Mouse (Mus musculus) c-Kit-negative CD71-positive TER-119-positive erythroid progenitor cells, embryonic 14.5 days (primary cell): Measurements from ENCODE around the gene 4930404N11Rik.

Experiments used
- DNase-seq: peaks from one replicate; pipeline ENCODE4 v3.0.0-alpha.2; 2013; ENCODE audit warnings: low read depth, low spot score

4930404N11Rik gene

GRCm38 (mm10) chr10:81365672-81366476 is at the start of gene 4930404N11Rik:
Gene 4930404N11Rik, minus strand, starts transcription at chr10:81365816.
- DNase-seq: no peak

- no peak for DNase-seq
Measured at GRCm38 (mm10) chr10:81415146-81415545, 49.5 kb upstream of the 4930404N11Rik start.

- no peak for DNase-seq
Measured at GRCm38 (mm10) chr10:81414682-81415081, 49.1 kb upstream of the 4930404N11Rik start.

DNA sequence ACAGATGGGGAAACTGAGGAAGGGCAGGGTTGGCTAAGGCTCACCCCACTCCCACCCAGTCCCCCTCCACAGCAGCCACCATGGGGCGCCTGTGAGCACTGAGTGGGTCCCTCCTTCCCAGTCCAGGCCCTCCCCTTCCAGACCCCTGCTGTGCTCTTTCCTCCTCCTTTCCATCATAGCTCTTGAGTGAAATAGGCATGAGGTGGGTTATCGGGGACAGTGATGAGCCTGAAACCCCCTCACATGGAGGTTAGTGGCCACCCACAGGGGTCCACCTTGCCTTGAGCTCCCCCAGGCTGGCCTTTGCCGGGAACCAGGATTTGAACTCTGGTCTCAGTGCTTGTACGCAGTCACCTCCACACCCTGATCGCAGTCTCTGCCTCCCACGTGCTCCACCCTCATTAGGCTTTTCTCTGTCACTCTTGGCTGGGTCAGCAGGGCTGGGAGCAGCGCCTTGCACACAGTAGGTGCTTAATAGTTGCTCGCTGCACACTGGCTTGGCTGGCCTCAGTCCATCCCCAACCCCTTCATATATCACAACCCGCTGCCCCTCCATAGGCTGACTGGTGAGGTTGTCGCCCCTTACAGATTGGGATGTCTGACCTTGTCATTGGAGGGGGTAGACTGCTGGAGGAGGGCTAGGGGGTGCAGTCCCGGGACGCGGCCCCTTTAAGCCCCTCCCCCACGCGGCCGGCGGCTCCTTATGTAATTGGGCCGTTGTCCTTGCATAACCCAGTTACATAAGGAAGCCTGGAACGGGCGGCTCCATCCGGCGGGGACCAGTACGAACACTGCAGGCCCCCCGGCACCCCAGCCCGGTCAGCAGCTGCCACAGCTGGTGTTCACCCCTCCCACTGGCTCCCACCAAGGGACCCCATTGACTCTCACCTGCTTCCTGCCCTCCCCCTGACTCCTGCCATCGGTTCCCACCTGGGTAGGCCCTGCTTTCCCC is 48.0 kb upstream of the 4930404N11Rik start:
- DNase-seq: no peak

- no peak for DNase-seq
Measured at GRCm38 (mm10) chr10:81412586-81413309, 47.1 kb upstream of the 4930404N11Rik start.

GRCm38 (mm10) chr10:81411471-81412400 is 46.1 kb upstream of the 4930404N11Rik start:
- no peak for DNase-seq

DNA sequence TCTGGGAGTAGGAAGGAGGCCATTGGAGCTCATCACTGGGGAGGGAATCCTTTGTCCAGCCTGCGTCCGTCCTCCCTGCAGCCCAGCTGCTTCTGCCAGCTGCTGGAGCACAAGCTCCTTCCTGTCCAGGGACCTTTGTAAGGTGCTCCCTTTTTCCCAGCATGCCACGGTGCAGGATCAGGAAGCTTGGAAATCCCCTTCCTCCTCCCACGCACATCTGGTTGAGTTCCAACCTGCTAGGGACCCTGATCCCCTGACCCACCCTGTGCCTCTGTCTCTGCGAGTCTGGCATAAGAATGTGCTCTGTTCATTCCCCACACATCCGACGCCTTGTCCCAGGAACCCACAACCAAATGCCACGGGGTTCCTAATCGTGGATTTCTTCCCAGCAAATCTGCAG is 45.4 kb upstream of the 4930404N11Rik start:
- DNase-seq: no peak

DNA sequence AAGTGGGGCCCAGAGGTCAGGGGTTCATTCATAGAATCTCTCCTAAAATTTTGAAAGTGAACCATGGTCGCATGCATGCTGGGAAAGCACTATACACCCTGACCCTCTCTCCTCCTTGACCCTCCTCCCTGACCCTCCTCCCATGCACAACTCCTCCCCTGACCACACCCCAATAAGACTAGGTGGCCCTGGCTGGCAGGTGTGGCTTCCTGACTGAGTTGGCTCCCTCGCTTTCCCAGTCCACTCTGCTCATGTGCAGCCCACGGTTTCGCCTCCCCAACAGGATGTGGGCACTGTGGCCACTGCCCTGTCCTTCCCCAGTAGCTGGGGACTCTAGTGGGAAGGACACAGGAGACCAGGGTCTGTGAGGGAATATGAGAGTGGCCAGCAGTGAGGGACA is 44.7 kb upstream of the 4930404N11Rik start:
- DNase-seq: no peak

DNA sequence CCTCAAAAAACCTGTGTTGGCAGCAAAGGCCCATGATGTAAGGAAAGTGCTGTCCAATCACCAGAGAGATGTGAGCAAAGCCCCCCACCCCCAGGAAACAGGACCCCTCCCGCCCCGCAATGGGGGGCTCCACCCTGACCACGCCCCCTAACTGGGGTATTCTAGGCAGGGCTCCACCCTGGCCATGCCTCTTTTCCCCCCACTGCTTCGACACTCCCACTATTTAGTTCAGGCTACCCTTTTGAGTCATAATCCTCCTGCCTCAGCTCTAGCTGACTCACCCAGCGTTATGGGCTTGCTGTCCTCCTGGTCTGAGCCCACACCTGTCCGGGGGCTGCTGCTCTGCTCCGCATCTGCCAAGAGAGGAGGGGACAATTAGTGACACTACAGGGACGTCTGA is 43.7 kb upstream of the 4930404N11Rik start:
- no peak for DNase-seq

GRCm38 (mm10) chr10:81408871-81409291 is 43.3 kb upstream of the 4930404N11Rik start:
- peak; percentile 41 for DNase-seq

DNA sequence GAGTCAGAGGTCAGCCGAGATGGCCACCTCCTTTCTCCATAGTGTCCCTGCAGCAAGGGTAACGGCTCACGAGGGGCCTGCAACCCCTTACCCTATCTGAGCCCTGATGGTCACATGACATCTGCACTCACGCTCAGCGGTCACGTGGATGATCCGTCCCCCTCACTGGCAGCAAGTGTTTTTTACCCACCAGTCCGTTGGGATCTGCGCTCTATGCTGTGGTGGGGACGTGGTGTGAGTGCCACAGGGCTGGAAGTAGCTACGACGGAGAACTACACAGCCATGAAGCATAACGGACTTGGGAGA is 42.8 kb upstream of the 4930404N11Rik start:
- no peak for DNase-seq

- no peak for DNase-seq
Measured at GRCm38 (mm10) chr10:81407539-81408423, 42.2 kb upstream of the 4930404N11Rik start.

DNA sequence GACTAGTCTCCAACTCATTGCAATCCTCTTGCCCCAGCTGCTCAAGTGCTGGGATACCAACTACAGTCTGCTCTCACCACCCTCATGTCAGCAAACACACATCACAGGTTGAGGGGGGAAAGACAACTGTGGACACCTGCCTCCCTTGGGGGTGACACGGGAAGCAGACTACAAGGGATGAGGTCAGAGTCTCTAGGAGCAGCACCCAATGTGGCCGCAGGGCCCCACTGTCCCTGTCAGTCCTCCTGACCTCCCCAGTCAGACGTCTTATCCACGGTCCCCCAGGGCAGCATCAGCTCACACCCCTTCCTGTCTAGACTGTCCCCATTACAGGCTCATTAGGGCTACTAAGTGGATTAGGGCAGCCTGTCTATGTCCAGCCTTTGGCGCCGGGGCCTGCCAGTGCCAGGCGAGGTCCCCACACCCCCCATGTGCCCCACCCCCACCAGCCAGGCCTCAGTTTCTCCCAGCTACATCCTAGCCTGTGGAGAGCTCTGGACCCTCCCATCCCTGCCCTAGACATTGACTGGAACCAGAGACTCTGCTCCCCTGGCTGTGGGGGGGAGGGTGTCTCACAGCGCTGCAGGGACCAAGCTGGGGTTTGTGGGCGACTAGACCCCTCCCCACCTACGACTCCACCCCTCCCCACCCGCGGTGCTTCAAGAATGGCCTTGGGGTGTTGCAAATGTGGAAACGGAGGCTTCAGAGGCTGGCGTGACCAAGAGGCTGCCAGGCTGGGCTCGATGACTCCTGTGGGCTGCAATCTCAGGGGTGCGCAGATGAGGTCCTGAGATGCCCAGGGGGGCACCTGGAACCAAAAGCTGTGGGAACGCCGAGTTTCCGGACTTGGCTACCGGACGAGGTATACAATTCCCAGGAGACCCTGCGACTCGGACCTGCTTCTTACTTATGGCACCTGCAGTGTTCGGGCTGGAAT is 41.2 kb upstream of the 4930404N11Rik start:
- DNase-seq: no peak

- DNase-seq: peak; percentile 57
Measured at GRCm38 (mm10) chr10:81405588-81406201, 40.1 kb upstream of the 4930404N11Rik start.

GRCm38 (mm10) chr10:81404720-81405119 is 39.1 kb upstream of the 4930404N11Rik start:
- DNase-seq: no peak

- DNase-seq: no peak
Measured at GRCm38 (mm10) chr10:81404082-81404481, 38.5 kb upstream of the 4930404N11Rik start.

DNA sequence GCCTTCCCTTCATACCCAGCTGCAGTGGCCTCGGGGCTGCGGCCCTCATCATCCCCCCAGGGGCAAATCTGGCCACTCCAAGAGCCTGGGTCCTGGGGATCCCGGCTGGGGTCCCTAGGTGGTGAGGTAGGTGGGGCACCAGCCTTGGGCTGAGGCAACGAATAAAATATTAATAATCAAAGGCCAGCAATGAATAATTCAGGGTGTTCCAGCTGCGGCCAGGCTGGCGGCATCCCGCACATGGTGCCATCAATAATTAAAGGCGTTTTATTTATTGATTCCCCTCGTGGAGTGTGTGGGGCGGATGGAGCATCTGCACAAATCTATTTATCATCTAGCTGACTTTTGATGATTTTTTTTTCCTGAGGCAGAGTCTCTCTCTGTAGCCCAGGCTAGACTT is 37.9 kb upstream of the 4930404N11Rik start:
- DNase-seq: no peak

GRCm38 (mm10) chr10:81402227-81402765 is 36.7 kb upstream of the 4930404N11Rik start:
- no peak for DNase-seq
